Mouse (Mus musculus) thymus, postnatal 0 days (tissue): ENCODE data around the gene Zfp839. TPM values are rescaled to one million over a fixed set of nuclear protein-coding genes. Genes with fewer than 3 reads are reported as not detected.
A peak's percentile ranks its signal among the peaks of the same experiment; 100 is the strongest.

Source experiments
- DNase-seq: peaks from one replicate; pipeline ENCODE4 v3.0.0-alpha.2; 2015; ENCODE audit warnings: low spot score
- polyA plus RNA-seq: library from polyadenylated mRNA; unstranded; fragments of >200 nt; fragmentation: Nextera tagmentation; extraction: Ambion mirVana; gene quantifications from 2 replicates; pipeline ENCODE4 v1.2.1, GENCODE M21; 2015

Zfp839 gene
- polyA plus RNA-seq, 1 experiment from 2014 or later = 3.1 TPM

DNA sequence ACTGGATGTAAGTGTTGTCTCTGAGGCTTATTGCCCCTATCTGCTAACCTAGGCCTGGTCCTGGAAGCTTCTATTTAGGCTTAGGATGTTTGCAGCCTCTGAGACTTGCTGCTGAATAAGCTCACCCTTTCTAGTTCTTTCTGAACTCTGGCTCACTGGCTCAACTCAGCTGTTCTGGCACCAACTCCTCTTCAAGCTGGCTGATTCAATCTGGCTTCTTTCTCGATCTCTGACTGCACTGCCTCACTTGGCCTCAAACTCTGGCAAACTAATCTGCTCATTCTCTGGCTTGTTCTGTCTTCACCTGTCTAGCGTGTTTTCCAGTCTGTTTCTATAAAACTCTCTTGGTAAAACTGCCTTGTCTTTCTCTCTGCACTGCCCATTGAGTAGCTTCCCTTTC, 25.3 kb downstream of the Zfp839 start:
- DNase-seq = no peak

DNA sequence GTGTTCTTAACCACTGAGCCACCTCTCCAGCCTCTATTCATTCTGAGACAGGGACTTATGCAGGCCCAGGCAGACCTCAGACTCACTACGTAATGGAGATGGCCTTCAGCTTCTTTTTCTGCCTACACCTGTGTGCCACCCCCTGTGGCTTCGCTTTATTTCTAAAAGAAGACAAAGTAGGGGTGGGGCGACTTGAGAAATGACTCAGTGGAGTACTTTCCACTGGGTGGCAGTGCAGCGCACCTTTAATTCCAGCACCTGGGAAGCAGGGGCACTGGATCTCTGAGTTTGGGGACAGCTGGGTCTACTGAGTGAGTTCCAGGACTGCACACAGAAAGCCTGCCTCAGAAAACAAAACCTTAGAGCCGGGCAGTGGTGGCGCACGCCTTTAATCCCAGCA, 32.2 kb downstream of the Zfp839 start:
- DNase-seq = no peak

DNA sequence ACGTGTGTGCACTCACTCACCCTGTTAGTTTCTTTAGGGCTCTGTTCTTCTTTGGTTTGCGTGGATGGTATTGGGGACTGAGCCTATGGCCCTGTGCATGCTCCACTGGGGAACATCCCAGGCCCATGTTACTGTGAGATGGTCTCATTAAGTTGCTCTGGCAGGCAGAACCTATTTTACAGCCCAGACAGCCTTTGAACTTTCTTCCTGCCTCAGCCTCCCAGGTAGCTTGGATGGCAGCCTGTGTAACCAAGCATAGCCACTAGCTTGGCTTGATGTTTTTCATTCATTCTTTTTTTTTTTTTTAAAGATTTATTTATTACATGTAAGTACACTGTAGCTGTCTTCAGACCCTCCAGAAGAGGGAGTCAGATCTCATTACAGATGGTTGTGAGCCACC, 35.2 kb downstream of the Zfp839 start:
- no peak for DNase-seq

DNA sequence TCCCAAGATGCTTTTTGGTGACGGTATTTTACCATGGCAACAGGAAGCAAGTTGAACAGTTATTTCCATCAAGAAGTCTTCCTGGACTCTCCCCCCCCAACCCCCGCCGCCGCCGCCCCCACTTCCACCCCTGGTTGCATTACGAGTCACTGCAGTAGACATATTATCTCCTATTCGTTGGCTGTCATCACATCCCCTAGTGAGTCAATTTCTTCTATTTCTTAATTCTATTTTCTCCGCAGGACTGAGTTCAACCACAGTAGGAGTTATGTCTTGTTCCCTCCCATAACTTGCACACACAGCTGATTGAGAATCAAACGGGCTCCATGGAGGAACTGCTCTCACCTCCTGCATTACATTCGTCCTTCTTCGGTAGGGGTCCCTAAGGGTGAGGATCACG, 38.1 kb downstream of the Zfp839 start:
- no peak for DNase-seq

DNA sequence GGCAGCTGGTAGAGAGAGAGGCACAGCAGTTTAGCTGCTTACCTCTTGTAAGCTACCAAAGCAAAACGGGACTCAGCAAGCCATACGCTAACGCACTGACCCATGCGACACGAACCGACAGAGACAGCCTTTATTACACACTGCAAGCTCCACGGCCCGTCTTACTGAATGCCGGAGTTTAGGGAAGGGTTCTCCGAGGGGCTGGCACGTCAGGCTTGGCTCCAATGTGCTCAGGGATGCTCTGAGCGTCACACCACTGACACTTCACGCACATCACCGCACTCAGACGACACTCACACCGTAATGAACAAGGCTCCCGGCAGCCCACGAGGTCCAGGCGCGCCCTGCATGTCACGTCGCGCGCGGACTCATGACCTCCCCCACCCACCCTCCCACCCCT, 38.6 kb downstream of the Zfp839 start:
- no peak for DNase-seq

DNA sequence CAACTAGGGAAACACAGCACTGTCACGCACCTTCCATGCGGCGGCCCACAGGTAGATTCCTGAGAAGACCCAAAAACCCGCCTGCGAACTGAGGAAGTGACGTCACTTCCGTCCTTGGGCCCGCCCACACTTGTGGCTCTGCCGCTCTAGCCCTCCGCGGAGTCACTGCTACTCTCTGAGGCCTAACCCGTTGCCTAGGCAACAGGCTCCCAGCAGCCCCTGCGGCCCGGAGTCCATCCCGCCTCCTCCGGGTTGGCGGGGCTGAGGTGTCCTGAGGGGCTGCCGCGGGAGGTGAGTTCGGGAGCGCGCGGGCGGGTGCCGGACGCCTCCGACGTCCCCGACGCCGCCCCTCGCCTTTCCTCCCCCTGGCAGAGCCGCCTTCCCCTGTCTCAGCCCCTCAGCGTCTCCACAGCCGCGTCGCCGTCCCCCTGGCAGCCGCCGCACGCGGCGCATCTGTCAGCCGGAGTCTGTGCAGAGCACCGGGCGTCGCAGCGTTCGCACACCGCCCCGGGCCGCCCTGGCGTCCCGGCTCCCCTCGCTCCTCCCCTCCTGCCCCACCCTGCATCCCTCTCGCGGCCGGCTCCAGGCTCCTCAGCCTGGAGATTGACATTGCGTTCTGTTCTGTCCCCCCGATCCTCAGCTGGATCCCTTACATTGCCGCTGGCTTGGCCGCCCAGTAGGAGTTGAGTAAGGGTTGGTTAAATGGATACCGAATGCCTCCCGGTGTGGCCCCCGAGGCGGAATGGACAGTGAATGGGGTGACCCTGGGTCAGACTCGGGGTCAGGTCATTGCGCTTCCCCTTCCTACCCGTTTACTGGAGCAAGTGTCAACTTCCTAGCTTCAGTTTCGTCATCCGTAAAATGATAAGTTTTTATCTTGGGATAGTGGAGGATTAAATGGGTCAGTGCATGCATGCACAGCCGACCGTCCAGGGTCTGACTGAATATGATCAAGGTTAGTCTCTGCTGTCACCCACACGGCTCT, 39.3 kb downstream of the Zfp839 start, which contains the start of the genes Cinp and Tecpr2:
Gene Cinp (minus strand): TSS at position 110 of the 985 bp plus-strand sequence.
Gene Tecpr2 (plus strand): TSS at position 229 of the 985 bp plus-strand sequence.
- peak; percentile 99 for DNase-seq

DNA sequence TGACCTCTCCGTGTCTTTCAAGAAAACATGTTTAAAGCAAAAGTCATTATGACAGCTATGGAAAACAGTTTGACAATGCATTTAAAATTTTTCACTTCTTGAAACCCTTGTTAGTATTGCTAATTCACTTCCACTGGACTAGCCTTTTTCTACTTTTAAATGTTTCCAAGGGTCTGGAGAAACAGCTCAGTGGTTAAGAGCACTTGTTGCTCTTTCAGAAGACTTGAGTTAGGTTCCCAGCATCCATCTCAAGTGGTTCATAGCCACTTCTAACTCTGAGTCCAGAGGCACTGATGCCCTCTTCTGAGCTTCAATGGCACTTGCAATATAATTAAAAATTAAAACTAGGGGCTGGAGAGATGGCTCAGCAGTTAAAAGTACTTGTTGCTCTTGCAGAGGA, 41.8 kb downstream of the Zfp839 start:
- no peak for DNase-seq

DNA sequence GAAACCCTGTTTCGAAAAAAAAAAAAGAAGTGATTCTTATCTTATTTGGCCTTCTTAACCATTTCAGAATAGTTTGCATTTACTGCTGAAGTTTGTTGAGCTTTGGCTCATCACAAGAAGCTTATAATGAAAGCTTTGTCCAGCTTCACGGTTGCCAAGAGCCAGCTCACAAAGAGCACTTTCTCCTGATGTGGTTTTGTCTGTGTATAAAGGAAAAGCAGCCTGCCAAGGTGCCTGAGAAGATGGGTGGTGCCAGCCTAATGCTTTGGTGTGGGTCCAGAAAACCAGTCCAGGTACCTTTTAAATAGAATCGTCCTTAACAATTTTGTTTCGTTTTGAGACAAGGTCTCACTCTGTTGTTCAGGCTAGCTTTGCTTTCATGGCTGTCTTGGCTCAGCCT, 52.1 kb downstream of the Zfp839 start:
- no peak for DNase-seq

DNA sequence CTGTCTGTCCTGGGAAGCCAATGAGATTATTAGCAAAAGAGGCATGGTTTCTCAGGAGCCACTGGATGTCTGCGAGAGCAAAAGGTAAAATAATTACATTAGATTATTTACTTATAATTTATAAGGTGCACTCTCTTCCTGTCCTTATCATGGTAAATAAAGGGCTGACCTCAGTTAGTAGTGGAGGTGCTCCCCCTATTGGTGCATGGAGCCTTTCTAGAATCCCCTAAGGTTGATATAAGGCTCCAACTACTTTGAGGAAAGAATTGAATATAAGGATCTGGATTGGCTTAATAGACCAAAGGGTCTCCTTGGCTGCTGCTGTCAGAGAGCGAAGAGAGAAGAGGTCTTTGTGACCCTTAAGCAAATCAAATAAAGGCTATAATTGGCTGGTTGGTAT, 53.5 kb downstream of the Zfp839 start:
- DNase-seq = peak; percentile 22

DNA sequence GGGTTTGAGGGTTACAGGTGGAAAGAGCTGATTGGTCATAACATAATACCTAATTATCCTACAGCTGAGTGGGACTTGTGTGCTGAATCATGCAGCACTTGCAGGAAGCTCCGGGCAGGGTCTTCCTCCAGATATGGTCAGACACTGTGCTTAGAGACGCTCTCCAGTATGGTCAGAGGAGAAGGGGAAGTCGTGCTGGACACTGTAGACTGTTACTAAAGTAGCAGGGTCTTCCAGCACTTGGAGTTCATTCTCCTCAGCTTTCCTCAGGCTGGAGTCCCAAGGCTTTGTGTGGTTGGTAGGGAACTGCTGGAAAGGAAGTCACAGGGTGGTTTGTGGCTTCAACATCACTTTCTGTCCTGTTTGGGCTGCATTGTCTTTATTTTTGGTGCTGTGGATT, 57.8 kb downstream of the Zfp839 start:
- DNase-seq = no peak

DNA sequence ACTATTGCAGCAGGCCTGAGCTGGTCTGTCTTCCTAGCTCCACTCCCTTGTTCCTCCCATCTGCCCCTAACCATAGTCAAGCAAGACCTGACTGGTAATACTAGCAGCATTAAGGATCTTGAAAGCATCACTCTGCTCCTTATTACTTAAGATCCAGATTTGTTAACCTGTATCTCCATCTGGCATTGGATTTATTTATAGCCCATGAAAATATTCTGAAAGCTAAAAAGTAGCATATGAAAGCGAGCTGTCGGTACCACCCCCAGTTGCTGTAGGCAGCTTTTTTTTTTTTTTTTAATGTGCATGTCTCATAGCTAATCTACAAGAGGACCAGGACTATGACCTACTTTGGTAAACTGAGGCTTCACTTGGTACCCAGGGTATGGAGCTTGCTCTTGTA, 59.9 kb downstream of the Zfp839 start:
- DNase-seq = no peak

DNA sequence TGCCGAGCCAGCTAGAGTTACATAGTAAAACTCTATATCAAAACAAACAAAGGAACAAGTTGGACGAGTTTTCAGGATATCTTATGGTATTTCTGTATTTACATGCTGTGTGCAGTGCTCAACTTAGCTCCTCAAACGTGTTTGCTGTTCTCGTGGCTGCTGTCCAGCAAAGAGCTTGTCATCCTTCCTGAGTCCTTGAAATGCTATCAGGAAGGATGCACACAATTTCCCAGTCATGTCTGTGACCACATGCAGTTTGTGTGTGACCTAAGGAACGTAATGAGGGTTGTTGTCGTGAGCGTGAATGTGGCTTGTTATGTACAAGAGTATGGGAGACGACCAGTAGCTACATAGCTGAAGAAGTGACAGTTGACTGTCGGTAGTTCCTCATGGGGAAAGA, 65.7 kb downstream of the Zfp839 start:
- no peak for DNase-seq

Other genes starting within 250 kb of the Zfp839 start
- 24.2 and 33.2 TPM in 2 replicates for gene Dync1h1, start 248.8 kb upstream of the Zfp839 start, polyA plus RNA-seq
- not detected in 2 replicates for gene 1700001K19Rik, start 167.6 kb upstream of the Zfp839 start, polyA plus RNA-seq
- gene Hsp90aa1, start 147.5 kb upstream of the Zfp839 start, polyA plus RNA-seq = 690 and 768 TPM in 2 replicates
- 22.3 and 24.8 TPM in 2 replicates for gene Wdr20, start 112.3 kb upstream of the Zfp839 start, polyA plus RNA-seq
- 1.4 and 1.7 TPM in 2 replicates for gene Mok, start 9.3 kb upstream of the Zfp839 start, polyA plus RNA-seq
- 70.0 and 71.9 TPM in 2 replicates for gene Cinp, start 38.9 kb downstream of the Zfp839 start, polyA plus RNA-seq
- gene Tecpr2, start 39.0 kb downstream of the Zfp839 start, polyA plus RNA-seq = 1.6 and 1.8 TPM in 2 replicates
- gene Ankrd9, start 128.8 kb downstream of the Zfp839 start, polyA plus RNA-seq = 9.6 and 11.0 TPM in 2 replicates
- gene Rcor1, start 189.1 kb downstream of the Zfp839 start, polyA plus RNA-seq = 10.1 and 14.0 TPM in 2 replicates